Mouse (Mus musculus) heart, postnatal 0 days (tissue): Measurements from ENCODE around the gene Unc119b. TPM values are rescaled to one million over a fixed set of nuclear protein-coding genes. Genes with fewer than 3 reads are reported as not detected.

Source experiments
- ATAC-seq: fragments of 200-750 bp; cut with Nextera tagmentation; 2 replicates; pipeline ENCODE4 v1.8.0; 2017; ENCODE audit warnings: low read depth, moderate number of reproducible peaks, moderate library complexity; ENCODE audit not compliant: insufficient read depth
- DNase-seq: peaks from one replicate; pipeline ENCODE4 v3.0.0-alpha.2; 2016; ENCODE audit warnings: low spot score
- H3K27ac ChIP-seq: fragments of 300-500 bp; sonication (generic); 2 replicates; pipeline ENCODE4 v1.5.1; 2014; ENCODE audit warnings: low read depth, mild to moderate bottlenecking
- H3K27me3 ChIP-seq: fragments of 300-500 bp; sonication (generic); 2 replicates; pipeline ENCODE4 v1.6.1; 2014; ENCODE audit warnings: low read length, mixed read lengths; ENCODE audit not compliant: control insufficient read depth, insufficient read depth
- H3K36me3 ChIP-seq: fragments of 300-500 bp; sonication (generic); replicated peaks from 2 replicates; pipeline ENCODE4 v1.6.1; 2014; ENCODE audit warnings: low read length, mixed read lengths; ENCODE audit not compliant: control insufficient read depth, insufficient read depth
- H3K4me1 ChIP-seq: fragments of 300-500 bp; sonication (generic); 2 replicates; pipeline ENCODE4 v1.6.1; 2014; ENCODE audit warnings: antibody characterized with exemption; ENCODE audit not compliant: control insufficient read depth, insufficient read depth
- H3K4me2 ChIP-seq: fragments of 300-500 bp; sonication (generic); 2 replicates; pipeline ENCODE4 v1.6.1; 2014; ENCODE audit warnings: low read depth, mild to moderate bottlenecking, low read length, moderate library complexity
- H3K4me3 ChIP-seq: fragments of 300-500 bp; sonication (generic); 2 replicates; pipeline ENCODE4 v1.5.1; 2014; ENCODE audit warnings: low read depth, low read length
- H3K9ac ChIP-seq: fragments of 300-500 bp; sonication (generic); replicated peaks from 2 replicates; pipeline ENCODE4 v1.6.1; 2014; ENCODE audit warnings: low read depth, low read length, mixed read lengths
- H3K9me3 ChIP-seq: fragments of 300-500 bp; sonication (generic); replicated peaks from 2 replicates; pipeline ENCODE4 v1.6.1; 2016; ENCODE audit warnings: low read length; ENCODE audit not compliant: control insufficient read depth
- CTCF ChIP-seq: IDR thresholded peaks from 2 replicates; pipeline ENCODE4 v1.5.1; 2016; ENCODE audit warnings: antibody characterized with exemption, control low read depth, low read depth
- EP300 ChIP-seq: IDR thresholded peaks from 2 replicates; pipeline ENCODE4 v1.6.1; 2016; ENCODE audit warnings: antibody characterized with exemption, low read depth
- WGBS: fragments of 180-500 bp; shearing (Covaris S2); extraction: QIAGEN DNeasy Blood & Tissue Kit; methylation state at CpG from one replicate; pipeline ENCODE4 v1.1.7; 2014; 5-methylcytosine and 5-hydroxymethylcytosine counted together
- polyA plus RNA-seq: library from polyadenylated mRNA; unstranded; fragments of >200 nt; fragmentation: Nextera tagmentation; extraction: Ambion mirVana; gene quantifications from 2 replicates; pipeline ENCODE4 v1.2.1, GENCODE M21; 2015
- total RNA-seq: library from RNA; depleted of rRNA; stranded (reverse); fragments of >200 nt; gene quantifications from 2 replicates; pipeline ENCODE4 v1.2.3, GENCODE M21; 2014; ENCODE audit warnings: low replicate concordance

Unc119b gene
- total and polyA plus RNA-seq, 2 experiments from 2014 or later: 11.7 to 25.9 TPM

GRCm38 (mm10) chr5:115146747-115147130, 12.0 kb upstream of the Unc119b start:
- H3K4me3 ChIP-seq: no peak overlapping the region
- H3K9ac ChIP-seq: no peak overlapping the region
- peaks cover 54% of the 10 kb centered on the region for H3K36me3 ChIP-seq
- no peak for ATAC-seq
- no peaks in the 10 kb centered on the region for H3K4me1 ChIP-seq
- H3K9me3 ChIP-seq: no peaks in the 10 kb centered on the region
- H3K27me3 ChIP-seq: no peaks in the 10 kb centered on the region
- TF ChIP-seq CTCF (no peak), EP300 (no peak)
- DNase-seq: no peak
- H3K27ac ChIP-seq: no peak overlapping the region
- no peak overlapping the region for H3K4me2 ChIP-seq

- Histone ChIP-seq H3K4me3 (no peak overlapping the region), H3K27me3 (no peaks in the 10 kb centered on the region), H3K4me1 (no peaks in the 10 kb centered on the region), H3K4me2 (no peak overlapping the region), H3K36me3 (peaks cover 53% of the 10 kb centered on the region), H3K27ac (peak overlapping the region; percentile 58), H3K9ac (no peak overlapping the region), H3K9me3 (no peaks in the 10 kb centered on the region)
- WGBS: 74% methylated on average over 6 of the region's 6 CpGs
- TF ChIP-seq EP300 (no peak), CTCF (no peak)
- ATAC-seq (no peak), DNase-seq (no peak)
Observed at GRCm38 (mm10) chr5:115145976-115146746, 11.4 kb upstream of the Unc119b start.

- H3K9ac ChIP-seq: no peak overlapping the region
- no peaks in the 10 kb centered on the region for H3K4me1 ChIP-seq
- H3K27ac ChIP-seq: peak overlapping the region; percentile 58
- no peak overlapping the region for H3K4me3 ChIP-seq
- peaks cover 46% of the 10 kb centered on the region for H3K36me3 ChIP-seq
- DNase-seq (no peak), ATAC-seq (no peak)
- no peaks in the 10 kb centered on the region for H3K9me3 ChIP-seq
- TF ChIP-seq CTCF (no peak), EP300 (no peak)
- H3K27me3 ChIP-seq: no peaks in the 10 kb centered on the region
- H3K4me2 ChIP-seq: no peak overlapping the region
- WGBS: 76% methylated on average over 11 of the region's 11 CpGs
Observed at GRCm38 (mm10) chr5:115145253-115145968, 10.6 kb upstream of the Unc119b start.

- Histone ChIP-seq H3K4me1 (no peaks in the 10 kb centered on the region), H3K27ac (peak overlapping the region; percentile 16; the same call in 1 of the 2 replicates), H3K27me3 (no peaks in the 10 kb centered on the region), H3K9me3 (no peaks in the 10 kb centered on the region), H3K4me3 (no peak overlapping the region), H3K9ac (no peak overlapping the region), H3K4me2 (no peak overlapping the region), H3K36me3 (peaks cover 36% of the 10 kb centered on the region)
- 76% methylated on average over 6 of the region's 6 CpGs for WGBS
- ATAC-seq: no peak
- DNase-seq: no peak
- TF ChIP-seq CTCF: no peak
- no peak for TF ChIP-seq EP300
Observed at GRCm38 (mm10) chr5:115144471-115144870, 9.7 kb upstream of the Unc119b start.

- WGBS: 66% methylated on average over 10 of the region's 10 CpGs
- Histone ChIP-seq H3K27me3 (no peaks in the 10 kb centered on the region), H3K36me3 (peaks cover 29% of the 10 kb centered on the region), H3K27ac (no peak overlapping the region), H3K9me3 (no peaks in the 10 kb centered on the region), H3K4me3 (no peak overlapping the region), H3K9ac (no peak overlapping the region; the same call in 1 of the 2 replicates), H3K4me1 (no peaks in the 10 kb centered on the region), H3K4me2 (no peak overlapping the region)
- DNase-seq (no peak), ATAC-seq (no peak)
- TF ChIP-seq CTCF (no peak), EP300 (no peak)
Observed at GRCm38 (mm10) chr5:115143552-115143951, 8.8 kb upstream of the Unc119b start.
